Mouse (Mus musculus) 416B (cell line): ENCODE measurements around the gene Cd44.

Experiments
- DNase-seq: peaks from one replicate; pipeline ENCODE4 v3.0.0; 2011; ENCODE audit warnings: low read depth

Gene Cd44

GRCm38 (mm10) chr2:102913833-102914545 is 12.5 kb upstream of the Cd44 start:
- DNase-seq: no peak

DNA sequence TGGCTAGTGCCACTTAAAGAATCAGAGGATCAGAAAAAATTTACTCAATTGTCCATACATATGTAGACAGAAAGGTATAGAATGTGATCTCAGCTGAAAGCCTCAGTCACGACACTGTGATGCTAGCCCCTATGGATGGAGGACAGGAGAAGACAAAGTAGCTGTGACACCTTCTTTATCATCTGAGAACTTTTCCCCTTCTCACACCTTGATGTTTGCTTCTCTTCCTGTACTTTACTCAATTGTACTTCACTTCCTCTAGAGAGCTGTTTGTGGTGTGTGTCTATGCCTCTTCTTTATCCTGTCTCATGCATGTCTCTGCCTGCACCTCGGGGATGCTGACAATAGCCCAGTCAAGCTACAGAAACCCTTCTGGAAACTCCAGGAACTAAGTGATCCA is 11.5 kb upstream of the Cd44 start:
- no peak for DNase-seq

- DNase-seq: no peak
These were observed 11.0 kb upstream of the Cd44 start for GRCm38 (mm10) chr2:102912469-102912868.

DNA sequence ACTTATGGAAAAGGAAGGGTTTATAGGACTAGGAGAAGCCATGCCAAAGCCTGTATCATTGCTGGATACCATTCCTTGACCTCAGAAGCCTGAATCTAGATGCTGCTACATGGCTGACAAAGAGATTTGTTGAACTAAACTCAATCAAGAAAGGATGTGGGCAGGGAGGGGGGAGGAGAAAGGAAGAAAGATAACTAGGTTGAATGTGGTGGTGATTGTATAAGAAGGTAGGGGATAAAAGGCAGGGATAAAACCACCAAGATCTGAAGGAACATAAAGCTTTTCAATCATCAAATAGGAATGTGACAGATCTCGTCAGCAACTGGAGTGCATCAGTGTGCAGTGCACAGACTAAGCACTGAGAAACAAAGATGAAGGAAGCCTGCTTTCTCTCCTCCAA is 7.9 kb upstream of the Cd44 start:
- no peak for DNase-seq

GRCm38 (mm10) chr2:102905604-102906003 is 4.1 kb upstream of the Cd44 start:
- no peak for DNase-seq

DNA sequence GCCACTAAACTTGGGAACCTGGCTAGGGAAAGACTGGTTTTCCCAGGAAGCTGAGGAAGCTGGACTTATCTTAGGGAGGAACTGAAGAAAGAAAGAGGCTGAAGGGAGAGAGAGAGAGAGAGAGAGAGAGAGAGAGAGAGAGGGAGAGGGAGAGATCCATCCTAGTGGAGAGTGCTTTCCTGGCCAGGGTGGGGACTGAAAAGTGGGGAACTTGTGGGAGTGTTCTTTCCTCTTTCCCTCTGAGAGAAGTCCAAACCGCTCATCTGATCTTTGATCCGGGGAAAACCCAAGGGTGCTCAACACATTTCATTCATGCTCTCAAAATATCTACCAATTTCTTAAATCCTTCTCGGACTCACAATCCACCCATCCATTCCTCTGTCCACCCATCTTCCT is 361 bp upstream of the Cd44 start:
- DNase-seq: no peak

DNA sequence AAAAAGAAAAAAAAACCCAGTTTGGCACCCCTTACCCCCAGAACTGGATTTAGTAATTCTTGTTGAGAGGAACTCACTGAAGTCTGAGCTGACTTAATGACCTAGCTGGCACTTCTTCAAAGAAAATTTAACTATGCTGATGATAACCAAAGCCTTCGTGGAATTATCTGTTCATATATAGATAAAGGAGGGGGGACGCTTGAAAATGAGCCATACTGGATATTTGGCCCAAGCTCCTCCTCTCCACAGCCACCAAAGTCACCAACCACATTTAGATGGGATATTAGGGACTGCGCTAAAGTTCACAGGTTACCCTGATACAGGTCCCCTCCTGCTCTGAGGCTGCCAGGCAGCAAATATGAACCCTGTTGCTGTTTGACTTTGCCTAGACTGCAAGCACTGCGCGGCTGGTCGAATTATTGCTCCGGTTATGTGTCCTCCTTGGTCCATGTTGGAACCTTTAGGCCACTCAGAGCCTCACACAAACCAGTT is 1.2 kb downstream of the Cd44 start:
- DNase-seq: no peak

DNA sequence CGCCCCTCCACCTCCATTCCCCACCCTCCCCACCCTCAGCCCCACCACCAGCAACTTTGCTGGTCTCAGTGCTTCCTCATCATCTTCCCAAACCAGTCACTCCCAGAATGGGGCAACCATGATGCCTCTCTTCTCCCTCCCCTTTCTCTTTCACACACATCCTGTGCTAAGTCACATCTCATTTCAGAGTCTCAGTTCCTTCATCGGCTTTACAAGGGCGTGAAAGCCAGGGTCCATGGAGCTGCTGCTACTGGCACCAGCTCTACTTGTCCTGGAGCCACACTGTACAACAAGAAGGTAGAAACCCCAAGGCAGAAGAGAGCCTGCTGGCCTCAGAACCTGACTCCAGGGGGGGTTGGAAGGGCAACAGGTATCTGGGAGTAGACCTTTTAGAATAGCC is 2.2 kb downstream of the Cd44 start:
- no peak for DNase-seq

GRCm38 (mm10) chr2:102898585-102898984 is 2.9 kb downstream of the Cd44 start:
- no peak for DNase-seq

DNA sequence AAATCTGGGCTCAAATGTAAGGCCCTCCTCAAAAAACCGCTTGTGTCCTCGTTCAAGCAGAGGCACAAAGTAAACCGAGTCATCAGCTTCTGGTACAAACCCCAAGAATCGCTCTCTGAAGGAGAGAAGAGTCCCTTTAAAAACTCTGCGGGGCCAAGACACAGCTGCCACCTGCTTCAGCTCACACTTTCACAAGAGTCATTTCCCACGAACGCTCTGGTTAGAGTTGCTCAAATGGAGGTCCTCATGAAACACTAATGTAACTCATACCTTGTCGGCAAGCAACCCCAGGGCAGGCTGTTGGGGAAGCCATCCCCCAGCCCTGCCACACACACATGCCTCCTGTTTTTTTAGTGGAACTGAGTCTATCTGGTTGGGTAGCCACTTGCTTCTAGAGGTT is 5.3 kb downstream of the Cd44 start:
- DNase-seq: no peak

- DNase-seq: peak; percentile 11
These were observed 6.3 kb downstream of the Cd44 start for GRCm38 (mm10) chr2:102895197-102895596.

DNA sequence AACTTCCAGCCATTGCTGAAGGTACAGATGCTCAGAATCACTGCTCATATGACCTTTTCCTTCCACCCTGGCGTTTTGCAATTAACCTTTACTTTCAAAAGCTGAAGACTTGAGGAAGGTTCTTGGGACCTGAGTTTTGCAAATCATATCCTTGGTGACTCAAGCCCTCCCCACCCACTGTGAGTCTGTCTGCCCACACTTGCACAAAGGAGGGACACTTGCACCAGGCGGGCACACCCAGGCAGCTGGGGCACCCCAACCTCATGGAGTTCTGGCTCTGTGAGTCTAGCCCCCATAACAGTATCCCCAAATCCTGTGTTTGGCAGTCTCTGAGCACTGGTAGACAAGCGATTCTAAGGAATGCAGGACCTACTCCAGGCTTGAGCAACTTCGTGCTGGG is 6.7 kb downstream of the Cd44 start:
- DNase-seq: peak; percentile 23

DNA sequence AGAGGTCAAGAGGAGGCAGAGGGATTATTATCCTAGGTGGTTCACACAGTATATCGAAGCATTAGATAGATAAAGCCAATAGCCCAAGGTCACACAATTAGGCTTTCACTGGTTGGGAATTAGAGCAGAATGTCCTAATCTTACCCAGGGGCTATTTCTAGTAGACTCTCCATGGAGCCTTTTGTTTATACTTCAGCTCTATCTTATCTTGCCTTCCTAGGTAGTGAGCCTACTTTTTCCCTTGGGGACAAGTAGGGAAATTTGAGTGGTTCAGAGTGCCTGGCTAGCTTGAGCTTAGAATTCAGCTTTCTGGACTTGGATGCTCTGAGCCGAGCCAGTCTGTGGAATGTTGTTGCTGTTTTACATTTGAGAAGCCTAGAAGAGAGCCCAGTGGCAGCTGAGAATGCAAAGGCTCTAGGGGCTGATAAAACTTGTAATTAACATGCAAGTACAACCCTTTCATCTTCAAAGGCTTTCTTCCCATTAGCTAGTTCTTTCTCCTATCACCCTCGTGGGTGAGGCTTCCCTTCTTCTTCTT is 12.7 kb downstream of the Cd44 start:
- no peak for DNase-seq

GRCm38 (mm10) chr2:102887137-102887536 is 14.3 kb downstream of the Cd44 start:
- no peak for DNase-seq

GRCm38 (mm10) chr2:102886306-102886935 is 15.0 kb downstream of the Cd44 start:
- no peak for DNase-seq

DNA sequence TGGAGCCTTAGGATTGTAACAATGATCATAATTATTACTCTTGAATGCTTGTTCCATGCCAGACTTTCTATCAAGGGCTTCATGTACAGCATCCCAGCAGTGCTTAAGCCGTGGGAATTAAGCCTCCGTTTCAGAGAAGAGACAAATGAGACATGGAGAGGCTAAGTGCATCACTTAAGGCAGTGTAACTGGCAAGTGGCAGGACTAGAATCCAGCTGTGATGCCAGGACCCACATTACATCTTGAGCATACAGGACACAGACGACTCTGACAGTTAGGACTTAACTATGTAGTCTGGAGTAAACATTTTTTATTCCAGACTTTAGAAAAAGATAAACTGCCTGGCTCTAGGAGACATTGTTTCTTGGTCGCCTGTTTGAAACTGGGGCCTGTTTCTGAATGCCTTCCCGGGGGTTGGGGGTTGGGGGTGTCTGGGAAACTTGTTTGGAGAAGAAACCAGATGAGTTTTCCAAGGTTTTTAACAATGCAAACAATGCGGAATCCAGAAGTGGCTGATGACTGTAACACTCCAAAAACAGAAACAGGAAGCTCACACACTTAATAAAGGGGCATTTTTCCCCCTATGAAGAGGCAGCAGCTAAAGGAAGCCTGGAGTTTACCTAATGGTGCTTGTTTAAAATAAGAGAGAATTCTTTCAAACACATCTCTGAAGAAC is 18.7 kb downstream of the Cd44 start:
- DNase-seq: no peak

- no peak for DNase-seq
These were observed 19.4 kb downstream of the Cd44 start for GRCm38 (mm10) chr2:102882004-102882588.

GRCm38 (mm10) chr2:102878513-102878912 is 23.0 kb downstream of the Cd44 start:
- no peak for DNase-seq

DNA sequence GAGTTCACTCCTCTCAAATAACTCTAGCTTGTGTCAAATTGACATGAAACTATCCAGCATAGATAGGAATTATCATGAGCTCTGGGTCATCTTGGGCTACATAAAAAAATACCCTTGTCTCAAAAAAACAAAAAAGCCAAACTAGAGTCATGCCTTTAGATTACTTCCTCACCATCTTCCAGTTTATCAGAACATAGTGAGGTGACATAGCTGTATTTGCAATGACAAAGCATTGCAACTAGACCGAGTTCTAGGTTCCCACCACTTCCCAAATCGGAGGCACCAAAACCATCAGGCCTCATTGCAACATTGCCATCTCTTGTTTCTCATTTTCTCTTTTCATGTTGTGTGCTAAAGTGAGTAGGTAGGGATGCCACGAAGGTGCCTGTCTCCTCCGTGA is 24.0 kb downstream of the Cd44 start:
- peak; percentile 34 for DNase-seq

GRCm38 (mm10) chr2:102876141-102876540 is 25.3 kb downstream of the Cd44 start:
- DNase-seq: peak; percentile 35

DNA sequence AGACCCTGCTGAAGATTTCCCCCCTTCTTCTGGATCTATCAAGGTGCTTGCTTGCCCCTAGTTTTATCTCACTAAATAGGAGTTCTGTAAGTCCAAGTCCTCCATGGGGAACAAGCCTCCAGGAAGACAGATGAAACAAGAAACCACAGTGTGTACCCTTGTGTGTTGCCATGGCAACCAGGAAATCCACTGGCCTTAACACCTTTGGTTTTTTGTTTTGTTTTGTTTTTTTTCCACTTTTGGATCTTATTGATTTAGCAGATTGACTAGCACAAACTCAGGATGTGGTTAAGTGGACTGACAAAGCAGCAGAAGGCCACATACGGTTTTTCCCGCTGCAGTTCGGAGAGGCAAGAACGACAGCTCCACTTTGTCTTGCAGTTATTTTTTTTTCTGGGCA is 27.6 kb downstream of the Cd44 start:
- DNase-seq: peak; percentile 58

DNA sequence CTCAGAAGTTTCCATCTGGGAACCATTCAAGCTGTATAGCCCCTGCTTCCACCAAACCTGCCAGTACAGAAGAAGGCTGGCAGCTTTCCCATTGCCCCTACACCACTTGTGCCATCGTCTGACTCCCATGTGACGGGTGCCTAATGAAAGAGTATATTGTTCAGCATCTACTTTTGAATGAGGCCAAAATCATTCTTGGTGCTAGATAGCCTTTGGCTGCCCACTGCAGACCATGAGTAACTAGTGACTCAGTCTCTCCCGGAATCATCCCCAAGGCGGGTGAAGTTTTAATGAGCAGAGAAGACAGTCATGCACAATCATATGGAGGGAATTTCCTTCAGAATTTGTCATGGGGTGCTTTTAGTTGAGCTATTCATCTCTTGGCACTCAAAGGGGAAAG is 28.3 kb downstream of the Cd44 start:
- DNase-seq: no peak

DNA sequence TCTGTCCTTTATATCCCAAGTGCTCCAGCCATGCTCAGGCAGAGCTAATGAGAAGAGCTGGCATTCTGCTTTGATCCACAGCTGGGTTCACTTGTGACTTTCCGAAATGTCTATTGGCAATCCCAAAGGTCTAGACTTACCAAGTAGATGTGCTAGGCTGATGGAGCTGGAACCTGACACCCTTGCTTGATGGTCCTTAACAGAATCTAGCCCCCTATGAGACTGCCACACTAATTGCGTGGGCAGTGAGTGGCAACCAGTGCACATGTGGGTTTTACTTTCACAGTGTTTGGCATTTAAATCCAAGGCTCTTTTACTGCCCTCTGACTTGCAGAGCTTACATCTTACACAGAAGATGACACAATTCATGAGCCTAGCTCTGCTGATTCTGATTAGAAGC is 29.0 kb downstream of the Cd44 start:
- no peak for DNase-seq
